Comparison of ENCODE assay signal across 14 mouse cellular contexts in the genomic region with DNA sequence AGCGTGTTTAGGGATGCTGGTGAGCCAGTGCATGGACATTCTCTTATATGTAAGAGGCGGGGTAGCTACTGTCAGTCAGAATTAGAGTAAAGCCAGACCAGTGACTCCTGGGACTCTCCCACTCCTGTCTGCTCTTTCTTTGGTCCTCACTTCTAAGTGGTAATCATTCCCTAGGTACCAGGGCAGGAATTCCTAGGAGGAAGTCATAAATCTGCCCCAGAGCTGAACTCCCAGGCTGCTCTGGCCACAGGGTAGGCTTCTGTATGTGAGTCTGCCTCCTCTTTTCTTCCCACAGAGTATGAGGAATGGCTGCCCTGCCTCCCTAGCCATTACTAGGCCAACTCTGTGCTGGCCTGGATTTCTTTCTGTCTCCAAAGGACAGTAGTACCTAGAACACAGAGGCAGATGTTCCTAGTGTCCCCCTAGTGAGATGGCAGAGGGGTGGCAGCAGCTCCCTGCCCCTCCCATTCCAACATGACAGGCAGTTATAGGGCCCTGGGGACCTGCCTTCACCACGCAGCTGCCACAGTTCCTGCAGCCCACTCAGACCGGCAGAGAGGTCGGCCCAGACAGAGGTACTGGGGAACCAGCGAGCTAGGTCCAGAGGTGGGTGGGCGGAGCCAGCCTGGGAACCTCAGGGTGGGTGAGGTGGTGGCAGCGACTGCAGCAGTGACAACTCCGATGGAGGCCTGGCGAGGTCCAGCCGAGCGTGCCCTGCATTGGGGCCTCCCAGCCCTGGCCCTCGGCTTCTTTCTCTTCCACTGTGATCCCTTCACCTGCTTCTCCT. TPM values are rescaled to one million over a fixed set of nuclear protein-coding genes. Genes with fewer than 3 reads are reported as not detected.
DNase-seq lines count a peak whose midpoint lies in the region; ATAC-seq and TF ChIP-seq lines count a peak whose summit lies in the region.
"Had no signal": no experiment of that assay in that cellular context is flagged by ENCODE, and none has a peak within 500 bp of the region (broad histone marks: within the 10 kb centered on the region; RNA-seq: fewer than 3 reads in every experiment).

No protein-coding gene starts in this region.

- no peaks in the 10 kb centered on the region for H3K9me3 ChIP-seq in hindbrain, embryonic 10.5 days
- no peaks in the 10 kb centered on the region for H3K9me3 ChIP-seq in hindbrain, embryonic 14.5 days (ENCODE audit: control insufficient read depth, low read length)
- H3K9me3 ChIP-seq in midbrain, embryonic 11.5 days (ENCODE audit: control insufficient read depth, low read length), result no peaks in the 10 kb centered on the region
- no peaks in the 10 kb centered on the region for H3K9me3 ChIP-seq in midbrain, embryonic 15.5 days
- no peaks in the 10 kb centered on the region for H3K9me3 ChIP-seq in limb, embryonic 11.5 days (ENCODE audit: control insufficient read depth, low read length)
- H3K9me3 ChIP-seq: embryonic facial prominence, embryonic 15.5 days; heart, embryonic 13.5 days had no signal

- H3K9ac ChIP-seq in hindbrain, embryonic 14.5 days, result no peak overlapping the region
- H3K9ac ChIP-seq in midbrain, embryonic 11.5 days (ENCODE audit: low read length), result no peak overlapping the region; the same call in 1 of the 2 replicates
- no peak overlapping the region for H3K9ac ChIP-seq in midbrain, embryonic 15.5 days
- no peak overlapping the region for H3K9ac ChIP-seq in limb, embryonic 11.5 days (ENCODE audit: low read length)
- H3K9ac ChIP-seq: embryonic facial prominence, embryonic 15.5 days; heart, embryonic 13.5 days had no signal

- DNase-seq in hindbrain, embryonic 10.5 days (ENCODE audit: low spot score), result no peak
- no peak for DNase-seq in hindbrain, embryonic 14.5 days (ENCODE audit: low spot score)
- no peak for DNase-seq in midbrain, embryonic 11.5 days (ENCODE audit: low spot score, missing footprints)
- DNase-seq in limb, embryonic 11.5 days (ENCODE audit: low spot score), result no peak
- DNase-seq in retina, postnatal 1 day, result peak; percentile 35
- DNase-seq in adipocyte (ENCODE audit: low spot score), result no peak
- DNase-seq in lung, adult 2 months, result no peak
- DNase-seq: adrenal gland, postnatal 36 days; lung, postnatal 14 days; right cerebral cortex, postnatal 4 days had no signal

- 46% methylated on average over 13 of the region's 13 CpGs for WGBS in hindbrain, embryonic 10.5 days
- WGBS in hindbrain, embryonic 14.5 days, result 38% methylated on average over 12 of the region's 13 CpGs
- WGBS in midbrain, embryonic 11.5 days, result 41% methylated on average over 13 of the region's 13 CpGs
- 39% methylated on average over 13 of the region's 13 CpGs for WGBS in midbrain, embryonic 15.5 days
- WGBS in limb, embryonic 11.5 days, result 23% methylated on average over 13 of the region's 13 CpGs
- 65% methylated on average over 13 of the region's 13 CpGs for WGBS in lung, adult 2 months

- H3K27me3 ChIP-seq in hindbrain, embryonic 10.5 days (ENCODE audit: insufficient read depth, poor library complexity, severe bottlenecking), result peaks cover 67% of the 10 kb centered on the region
- no peaks in the 10 kb centered on the region for H3K27me3 ChIP-seq in hindbrain, embryonic 14.5 days (ENCODE audit: control insufficient read depth, insufficient read depth, low read length)
- H3K27me3 ChIP-seq in midbrain, embryonic 11.5 days (ENCODE audit: control insufficient read depth, insufficient read depth, low read length), result no peaks in the 10 kb centered on the region
- H3K27me3 ChIP-seq in midbrain, embryonic 15.5 days (replicated peaks), result no peaks in the 10 kb centered on the region
- peaks cover 5% of the 10 kb centered on the region; the same call in 1 of the 2 replicates for H3K27me3 ChIP-seq in limb, embryonic 11.5 days (ENCODE audit: control insufficient read depth, insufficient read depth, low read length)

- peak overlapping the region; percentile 73 for H3K27ac ChIP-seq in hindbrain, embryonic 10.5 days
- H3K27ac ChIP-seq in hindbrain, embryonic 14.5 days, result no peak overlapping the region
- no peak overlapping the region for H3K27ac ChIP-seq in midbrain, embryonic 11.5 days (ENCODE audit: low read depth, low read length)
- no peak overlapping the region for H3K27ac ChIP-seq in midbrain, embryonic 15.5 days
- no peak overlapping the region for H3K27ac ChIP-seq in limb, embryonic 11.5 days (replicated peaks; ENCODE audit: low read depth, low read length)
- H3K27ac ChIP-seq: embryonic facial prominence, embryonic 15.5 days; heart, embryonic 13.5 days had no signal

- H3K36me3 ChIP-seq in hindbrain, embryonic 10.5 days, result no peaks in the 10 kb centered on the region
- H3K36me3 ChIP-seq in hindbrain, embryonic 14.5 days (replicated peaks; ENCODE audit: control insufficient read depth, insufficient read depth), result peaks cover 17% of the 10 kb centered on the region; the same call in 1 of the 2 replicates
- no peaks in the 10 kb centered on the region for H3K36me3 ChIP-seq in midbrain, embryonic 11.5 days (ENCODE audit: control insufficient read depth, insufficient read depth, low read length)
- H3K36me3 ChIP-seq in midbrain, embryonic 15.5 days (replicated peaks), result no peaks in the 10 kb centered on the region
- no peaks in the 10 kb centered on the region for H3K36me3 ChIP-seq in limb, embryonic 11.5 days (ENCODE audit: control insufficient read depth, insufficient read depth, low read length)
- H3K36me3 ChIP-seq: embryonic facial prominence, embryonic 15.5 days; heart, embryonic 13.5 days had no signal

- 0 out of 2 replicates have a peak overlapping the region, but pooled peaks have one; percentile 26 for H3K4me3 ChIP-seq in hindbrain, embryonic 10.5 days
- H3K4me3 ChIP-seq in hindbrain, embryonic 14.5 days (replicated peaks; ENCODE audit: low read length), result no peak overlapping the region
- H3K4me3 ChIP-seq in midbrain, embryonic 11.5 days (ENCODE audit: low read depth, low read length), result no peak overlapping the region
- no peak overlapping the region for H3K4me3 ChIP-seq in midbrain, embryonic 15.5 days
- H3K4me3 ChIP-seq in limb, embryonic 11.5 days (ENCODE audit: low read depth, low read length), result no peak overlapping the region; the same call in 1 of the 2 replicates
- no peak overlapping the region for H3K4me3 ChIP-seq in lung, adult 2 months (replicated peaks; ENCODE audit: extremely low read depth, low read depth, low read length)
- H3K4me3 ChIP-seq: embryonic facial prominence, embryonic 15.5 days; heart, embryonic 13.5 days had no signal

- H3K4me1 ChIP-seq in hindbrain, embryonic 10.5 days (replicated peaks), result peaks cover 65% of the 10 kb centered on the region
- peaks cover 19% of the 10 kb centered on the region; the same call in 1 of the 2 replicates for H3K4me1 ChIP-seq in hindbrain, embryonic 14.5 days (replicated peaks; ENCODE audit: control insufficient read depth, insufficient read depth, low read length)
- H3K4me1 ChIP-seq in midbrain, embryonic 11.5 days (ENCODE audit: control insufficient read depth, insufficient read depth, low read length), result peaks cover 17% of the 10 kb centered on the region
- H3K4me1 ChIP-seq in midbrain, embryonic 15.5 days, result peaks cover 24% of the 10 kb centered on the region
- H3K4me1 ChIP-seq in limb, embryonic 11.5 days (ENCODE audit: control insufficient read depth, insufficient read depth, low read length), result peaks cover 28% of the 10 kb centered on the region
- H3K4me1 ChIP-seq in lung, adult 2 months (ENCODE audit: control insufficient read depth, insufficient read depth, low read length), result no peaks in the 10 kb centered on the region

- no peak for ATAC-seq in hindbrain, embryonic 14.5 days (ENCODE audit: low FRiP score)
- ATAC-seq in midbrain, embryonic 11.5 days (ENCODE audit: low FRiP score), result 0 out of 2 replicates have a peak, but pooled peaks have one; percentile 6
- no peak for ATAC-seq in midbrain, embryonic 15.5 days (replicated peaks)
- no peak for ATAC-seq in limb, embryonic 11.5 days (ENCODE audit: insufficient number of reproducible peaks, low FRiP score, low TSS enrichment, low read depth)

- no peak for TF ChIP-seq POLR2A in lung, adult 2 months (IDR thresholded peaks at IDR 0.05; ENCODE audit: borderline replicate concordance, extremely low read depth, low read depth, low read length)

- TF ChIP-seq CTCF in lung, adult 2 months (IDR thresholded peaks at IDR 0.05; ENCODE audit: insufficient read depth, low read length), result no peak

- no peak overlapping the region for H3K4me2 ChIP-seq in hindbrain, embryonic 14.5 days (replicated peaks)
- H3K4me2 ChIP-seq in midbrain, embryonic 11.5 days, result no peak overlapping the region
- no peak overlapping the region for H3K4me2 ChIP-seq in midbrain, embryonic 15.5 days
- peak overlapping the region; percentile 25; the same call in 1 of the 2 replicates for H3K4me2 ChIP-seq in limb, embryonic 11.5 days (ENCODE audit: low read depth, severe bottlenecking)
- H3K4me2 ChIP-seq: embryonic facial prominence, embryonic 15.5 days; heart, embryonic 13.5 days; liver, embryonic 11.5 days had no signal

RNA-seq across cellular contexts. Expression of a gene that starts 31.6 kb away (rescaled TPM):
- 1.9 and 2.0 TPM in 2 replicates for polyA plus RNA-seq in hindbrain, embryonic 10.5 days (2016; fragmentation: Nextera tagmentation; extraction: Ambion mirVana)
- polyA plus RNA-seq in hindbrain, embryonic 14.5 days (2014; fragmentation: Nextera tagmentation; extraction: Ambion mirVana), result 1.5 and 1.6 TPM in 2 replicates
- 0.55 and 0.59 TPM in 2 replicates for polyA plus RNA-seq in midbrain, embryonic 11.5 days (2014; fragmentation: Nextera tagmentation; extraction: Ambion mirVana)
- 1.7 and 2.4 TPM in 2 replicates for polyA plus RNA-seq in midbrain, embryonic 15.5 days (2015; fragmentation: Nextera tagmentation; extraction: Ambion mirVana)
- 0.09 TPM in 1 of 2 replicates, not detected in the other for polyA plus RNA-seq in limb, embryonic 11.5 days (2014; fragmentation: Nextera tagmentation; extraction: Ambion mirVana)
- polyA plus RNA-seq in lung, adult 2 months (2012; rRNA removed), result 20.6 and 25.6 TPM in 2 replicates
- polyA plus RNA-seq: liver, embryonic 11.5 days had no signal

RNA-seq across cellular contexts. Expression of a gene that starts 36.8 kb away (rescaled TPM):
- polyA plus RNA-seq in hindbrain, embryonic 10.5 days (2016; fragmentation: Nextera tagmentation; extraction: Ambion mirVana), result 0.98 and 1.5 TPM in 2 replicates
- polyA plus RNA-seq in hindbrain, embryonic 14.5 days (2014; fragmentation: Nextera tagmentation; extraction: Ambion mirVana), result 12.0 and 14.0 TPM in 2 replicates
- polyA plus RNA-seq in midbrain, embryonic 11.5 days (2014; fragmentation: Nextera tagmentation; extraction: Ambion mirVana), result 3.0 and 3.9 TPM in 2 replicates
- 19.6 and 21.0 TPM in 2 replicates for polyA plus RNA-seq in midbrain, embryonic 15.5 days (2015; fragmentation: Nextera tagmentation; extraction: Ambion mirVana)
- 0.45 and 0.55 TPM in 2 replicates for polyA plus RNA-seq in limb, embryonic 11.5 days (2014; fragmentation: Nextera tagmentation; extraction: Ambion mirVana)
- 10.9 and 11.7 TPM in 2 replicates for polyA plus RNA-seq in lung, adult 2 months (2012; rRNA removed)

RNA-seq across cellular contexts. Expression of a gene that starts 57.1 kb away (rescaled TPM):
- polyA plus RNA-seq in hindbrain, embryonic 10.5 days (2016; fragmentation: Nextera tagmentation; extraction: Ambion mirVana), result 0.70 and 2.7 TPM in 2 replicates
- polyA plus RNA-seq in hindbrain, embryonic 14.5 days (2014; fragmentation: Nextera tagmentation; extraction: Ambion mirVana), result 1.9 and 2.8 TPM in 2 replicates
- polyA plus RNA-seq in midbrain, embryonic 11.5 days (2014; fragmentation: Nextera tagmentation; extraction: Ambion mirVana), result 0.21 and 0.48 TPM in 2 replicates
- polyA plus RNA-seq in midbrain, embryonic 15.5 days (2015; fragmentation: Nextera tagmentation; extraction: Ambion mirVana), result 2.4 and 3.7 TPM in 2 replicates
- polyA plus RNA-seq in limb, embryonic 11.5 days (2014; fragmentation: Nextera tagmentation; extraction: Ambion mirVana), result 0.16 TPM in 1 of 2 replicates, not detected in the other
- 5.4 and 5.9 TPM in 2 replicates for polyA plus RNA-seq in lung, adult 2 months (2012; rRNA removed)
